Mouse (Mus musculus) lung, embryonic 15.5 days (tissue): ENCODE measurements at regions not wholly inside any gene's neighbourhood (a gene's known extent, or its start where the extent isn't known, plus 50 kb on each side); places are given as distances from the start of the nearest gene placed in this dataset.

ENCODE experiments used
- ATAC-seq: fragments of 200-750 bp; cut with Nextera tagmentation; 2 replicates; pipeline ENCODE4 v1.8.0; 2017; ENCODE audit warnings: moderate number of reproducible peaks, borderline replicate concordance; ENCODE audit not compliant: low FRiP score, low TSS enrichment; ENCODE audit errors: extremely low read depth
- H3K27ac ChIP-seq: fragments of 300-500 bp; sonication (generic); 2 replicates; pipeline ENCODE4 v1.5.1; 2015; ENCODE audit warnings: moderate library complexity, mild to moderate bottlenecking, inconsistent platforms
- H3K27me3 ChIP-seq: fragments of 300-500 bp; sonication (generic); 2 replicates; pipeline ENCODE4 v1.6.1; 2015; ENCODE audit warnings: inconsistent platforms
- H3K36me3 ChIP-seq: fragments of 300-500 bp; sonication (generic); 2 replicates; pipeline ENCODE4 v1.6.1; 2015; ENCODE audit warnings: inconsistent platforms
- H3K4me1 ChIP-seq: fragments of 300-500 bp; sonication (generic); 2 replicates; pipeline ENCODE4 v1.6.1; 2015; ENCODE audit warnings: inconsistent platforms
- H3K4me2 ChIP-seq: fragments of 300-500 bp; sonication (generic); 2 replicates; pipeline ENCODE4 v1.6.1; 2015; ENCODE audit warnings: inconsistent platforms, mild to moderate bottlenecking, moderate library complexity
- H3K4me3 ChIP-seq: fragments of 300-500 bp; sonication (generic); 2 replicates; pipeline ENCODE4 v1.5.1; 2015; ENCODE audit warnings: mild to moderate bottlenecking, inconsistent platforms
- H3K9ac ChIP-seq: fragments of 300-500 bp; sonication (generic); 2 replicates; pipeline ENCODE4 v1.6.1; 2015; ENCODE audit warnings: inconsistent platforms
- H3K9me3 ChIP-seq: fragments of 300-500 bp; sonication (generic); 2 replicates; pipeline ENCODE4 v1.6.1; 2016; ENCODE audit warnings: inconsistent platforms
- WGBS: fragments of 180-500 bp; shearing (Covaris S2); methylation state at CpG from one replicate; pipeline ENCODE4 v1.1.7; 2015; 5-methylcytosine and 5-hydroxymethylcytosine counted together

GRCm38 (mm10) chr2:117902837-117903236, 208.8 kb upstream of the Thbs1 start:
- H3K36me3 ChIP-seq, result no peaks in the 10 kb centered on the region
- H3K27me3 ChIP-seq, result no peaks in the 10 kb centered on the region
- H3K9ac ChIP-seq, result no peak overlapping the region
- H3K4me1 ChIP-seq, result 0 out of 2 replicates have a peak, but pooled peaks cover 4% of the 10 kb centered on the region
- no peaks in the 10 kb centered on the region for H3K9me3 ChIP-seq
- H3K27ac ChIP-seq, result no peak overlapping the region
- no peak for ATAC-seq
- no peak overlapping the region for H3K4me2 ChIP-seq
- 76% methylated on average over 5 of the region's 5 CpGs for WGBS
- no peak overlapping the region for H3K4me3 ChIP-seq

GRCm38 (mm10) chr2:117903705-117904104, 208.0 kb upstream of the Thbs1 start:
- H3K4me3 ChIP-seq, result no peak overlapping the region
- H3K4me1 ChIP-seq, result 0 out of 2 replicates have a peak, but pooled peaks cover 4% of the 10 kb centered on the region
- WGBS, result 58% methylated on average over 2 of the region's 2 CpGs
- no peak overlapping the region for H3K27ac ChIP-seq
- ATAC-seq, result no peak
- H3K4me2 ChIP-seq, result no peak overlapping the region
- H3K9ac ChIP-seq, result no peak overlapping the region
- H3K36me3 ChIP-seq, result no peaks in the 10 kb centered on the region
- H3K9me3 ChIP-seq, result no peaks in the 10 kb centered on the region
- H3K27me3 ChIP-seq, result no peaks in the 10 kb centered on the region

DNA sequence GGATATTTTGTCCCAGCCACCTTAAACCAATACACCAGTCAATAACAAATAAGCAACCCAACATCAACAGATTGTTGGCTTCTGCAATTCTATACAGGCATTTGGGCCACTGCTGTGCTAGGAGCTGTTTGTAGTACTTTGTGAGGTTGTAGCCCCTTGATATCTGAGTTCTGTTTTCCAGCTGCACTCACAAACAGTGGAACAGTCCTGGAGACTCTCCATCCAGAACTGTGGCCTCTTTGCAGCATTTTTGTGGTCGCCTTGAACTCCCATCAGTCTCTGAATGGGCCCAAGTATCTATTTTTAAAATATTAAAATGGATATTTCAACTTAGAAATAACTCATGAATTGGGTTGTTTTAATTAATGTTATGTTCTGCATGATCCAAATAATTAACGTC, 205.2 kb upstream of the Thbs1 start:
- ATAC-seq, result no peak
- H3K9ac ChIP-seq, result no peak overlapping the region
- no peak overlapping the region for H3K4me2 ChIP-seq
- H3K27me3 ChIP-seq, result no peaks in the 10 kb centered on the region
- no peaks in the 10 kb centered on the region for H3K9me3 ChIP-seq
- H3K27ac ChIP-seq, result no peak overlapping the region
- H3K4me1 ChIP-seq, result no peaks in the 10 kb centered on the region
- no peak overlapping the region for H3K4me3 ChIP-seq
- H3K36me3 ChIP-seq, result no peaks in the 10 kb centered on the region
- 92% methylated on average over 2 of the region's 2 CpGs for WGBS

DNA sequence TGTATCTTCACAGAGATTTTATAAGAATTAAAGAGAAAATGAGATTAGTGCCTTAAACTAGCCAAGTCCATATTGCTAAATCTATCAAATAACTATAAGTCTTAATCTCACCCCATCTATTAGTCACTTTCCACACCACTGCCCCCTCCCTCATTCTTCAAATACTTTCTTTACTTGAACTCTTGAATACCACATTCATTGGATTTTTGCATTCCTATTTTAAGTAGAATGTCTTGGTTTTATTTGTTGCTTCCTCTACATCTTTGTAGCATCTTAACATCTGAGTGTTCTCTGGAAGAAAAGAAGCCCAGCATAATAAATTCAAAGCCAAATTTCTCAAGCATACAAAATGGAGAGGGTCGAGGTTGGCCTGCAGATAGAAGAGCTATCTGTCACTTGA, 200.9 kb upstream of the Thbs1 start:
- no peaks in the 10 kb centered on the region for H3K27me3 ChIP-seq
- H3K4me3 ChIP-seq, result no peak overlapping the region
- WGBS, result 60% methylated on average over 1 of the region's 1 CpGs
- H3K9ac ChIP-seq, result no peak overlapping the region
- no peak overlapping the region for H3K4me2 ChIP-seq
- H3K27ac ChIP-seq, result no peak overlapping the region
- no peaks in the 10 kb centered on the region for H3K4me1 ChIP-seq
- no peaks in the 10 kb centered on the region for H3K36me3 ChIP-seq
- no peaks in the 10 kb centered on the region for H3K9me3 ChIP-seq
- ATAC-seq, result no peak

GRCm38 (mm10) chr2:117912722-117913121, 199.0 kb upstream of the Thbs1 start:
- no peaks in the 10 kb centered on the region for H3K36me3 ChIP-seq
- WGBS, result 70% methylated on average over 2 of the region's 2 CpGs
- no peaks in the 10 kb centered on the region for H3K27me3 ChIP-seq
- H3K4me2 ChIP-seq, result no peak overlapping the region
- H3K9ac ChIP-seq, result no peak overlapping the region
- no peak overlapping the region for H3K4me3 ChIP-seq
- no peak for ATAC-seq
- no peaks in the 10 kb centered on the region for H3K9me3 ChIP-seq
- H3K27ac ChIP-seq, result no peak overlapping the region
- no peaks in the 10 kb centered on the region for H3K4me1 ChIP-seq

DNA sequence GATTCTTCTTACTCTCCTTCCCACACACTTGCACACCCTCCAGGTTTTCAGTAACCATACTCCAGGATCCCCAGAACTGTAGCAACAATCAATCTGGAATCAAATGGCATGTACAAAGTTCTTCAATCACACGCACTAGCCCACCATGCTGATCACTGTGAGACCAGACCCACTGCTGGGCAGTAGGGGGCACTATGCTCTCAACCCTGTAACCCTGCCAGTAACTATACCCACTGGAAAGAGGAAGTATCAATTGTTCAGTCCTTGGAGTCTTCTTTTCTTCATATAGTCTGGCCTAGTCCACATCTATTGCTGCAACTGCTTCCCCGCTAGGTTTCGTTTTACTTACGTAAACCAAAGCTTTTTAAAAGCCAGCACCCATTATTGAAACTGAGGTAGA, 197.8 kb upstream of the Thbs1 start:
- no peak for ATAC-seq
- Histone ChIP-seq H3K27me3 (no peaks in the 10 kb centered on the region), H3K27ac (no peak overlapping the region), H3K9ac (no peak overlapping the region), H3K9me3 (no peaks in the 10 kb centered on the region), H3K4me1 (peaks cover 8% of the 10 kb centered on the region), H3K4me3 (no peak overlapping the region), H3K36me3 (no peaks in the 10 kb centered on the region), H3K4me2 (no peak overlapping the region)
- 94% methylated on average over 4 of the region's 4 CpGs for WGBS

DNA sequence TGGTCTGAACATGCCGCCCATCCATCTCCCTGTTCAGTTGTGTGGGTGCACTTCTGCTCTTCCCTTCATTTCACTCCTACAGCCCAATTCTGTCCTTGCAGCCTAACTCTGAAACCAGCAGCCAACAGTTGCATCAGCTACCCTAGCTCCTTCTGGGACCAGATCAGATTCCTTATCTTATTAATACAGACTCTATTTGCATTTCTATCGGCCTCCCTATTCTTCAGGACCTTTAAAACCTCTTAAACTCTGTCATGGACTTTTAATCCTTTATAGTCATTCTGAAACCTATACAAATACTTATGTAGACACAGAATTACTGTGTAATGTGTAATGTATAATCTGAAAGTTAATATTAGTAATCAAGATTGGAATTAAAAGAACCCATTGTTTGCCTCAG, 195.9 kb upstream of the Thbs1 start:
- Histone ChIP-seq H3K9me3 (no peaks in the 10 kb centered on the region), H3K4me2 (no peak overlapping the region), H3K4me1 (peaks cover 8% of the 10 kb centered on the region), H3K4me3 (no peak overlapping the region), H3K9ac (no peak overlapping the region), H3K27me3 (no peaks in the 10 kb centered on the region), H3K36me3 (no peaks in the 10 kb centered on the region), H3K27ac (no peak overlapping the region; the same call in 1 of the 2 replicates)
- ATAC-seq, result no peak
- WGBS, result 69% methylated on average over 2 of the region's 2 CpGs

DNA sequence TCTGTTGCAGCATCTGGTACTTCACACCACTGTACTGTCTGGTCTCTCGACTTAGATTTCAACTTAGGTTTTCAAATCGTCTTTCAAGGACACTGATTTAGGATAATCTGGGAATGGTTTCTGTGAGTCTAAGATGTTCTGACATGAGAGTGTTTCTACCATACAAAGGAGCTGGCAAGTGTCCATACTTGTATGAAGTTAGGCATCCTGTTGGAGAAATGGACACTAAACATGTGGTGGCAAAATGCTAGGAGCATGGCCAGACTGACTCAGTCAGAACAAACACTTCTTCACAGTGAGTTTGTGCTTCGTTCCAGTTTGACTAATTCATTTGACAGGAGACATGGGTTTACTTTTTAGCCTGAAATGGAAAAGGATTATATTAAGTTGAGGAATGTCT, 194.5 kb upstream of the Thbs1 start:
- 46% methylated on average over 3 of the region's 3 CpGs for WGBS
- H3K4me3 ChIP-seq, result no peak overlapping the region

GRCm38 (mm10) chr2:117924877-117925276, 186.8 kb upstream of the Thbs1 start:
- no peak for ATAC-seq
- Histone ChIP-seq H3K4me1 (peaks cover 9% of the 10 kb centered on the region; the same call in 1 of the 2 replicates), H3K4me2 (no peak overlapping the region), H3K9ac (no peak overlapping the region), H3K36me3 (no peaks in the 10 kb centered on the region), H3K4me3 (no peak overlapping the region), H3K27ac (no peak overlapping the region), H3K9me3 (no peaks in the 10 kb centered on the region), H3K27me3 (no peaks in the 10 kb centered on the region)
- WGBS, result 75% methylated on average over 5 of the region's 5 CpGs

More for the DNA sequence above, 194.5 kb upstream of the Thbs1 start:
- H3K9me3 ChIP-seq, result no peaks in the 10 kb centered on the region
- H3K9ac ChIP-seq, result no peak overlapping the region
- no peaks in the 10 kb centered on the region for H3K27me3 ChIP-seq
- no peak overlapping the region for H3K4me2 ChIP-seq
- no peaks in the 10 kb centered on the region for H3K36me3 ChIP-seq
- 0 out of 2 replicates have a peak overlapping the region, but pooled peaks have one; percentile 11 for H3K27ac ChIP-seq
- peaks cover 8% of the 10 kb centered on the region for H3K4me1 ChIP-seq
- no peak for ATAC-seq

- WGBS, result 93% methylated on average over 5 of the region's 5 CpGs
- no peak for ATAC-seq
- Histone ChIP-seq H3K4me3 (no peak overlapping the region), H3K27ac (no peak overlapping the region), H3K36me3 (no peaks in the 10 kb centered on the region), H3K4me1 (peaks cover 9% of the 10 kb centered on the region; the same call in 1 of the 2 replicates), H3K9ac (no peak overlapping the region), H3K4me2 (no peak overlapping the region), H3K9me3 (no peaks in the 10 kb centered on the region), H3K27me3 (no peaks in the 10 kb centered on the region)
Observed at GRCm38 (mm10) chr2:117925412-117925811, 186.3 kb upstream of the Thbs1 start.

GRCm38 (mm10) chr2:117928062-117928461, 183.6 kb upstream of the Thbs1 start:
- H3K9me3 ChIP-seq, result no peaks in the 10 kb centered on the region
- 35% methylated on average over 6 of the region's 6 CpGs for WGBS
- H3K4me2 ChIP-seq, result no peak overlapping the region
- no peak for ATAC-seq
- no peak overlapping the region for H3K4me3 ChIP-seq
- H3K27me3 ChIP-seq, result no peaks in the 10 kb centered on the region
- peaks cover 9% of the 10 kb centered on the region; the same call in 1 of the 2 replicates for H3K4me1 ChIP-seq
- no peak overlapping the region for H3K9ac ChIP-seq
- H3K36me3 ChIP-seq, result no peaks in the 10 kb centered on the region
- H3K27ac ChIP-seq, result no peak overlapping the region

DNA sequence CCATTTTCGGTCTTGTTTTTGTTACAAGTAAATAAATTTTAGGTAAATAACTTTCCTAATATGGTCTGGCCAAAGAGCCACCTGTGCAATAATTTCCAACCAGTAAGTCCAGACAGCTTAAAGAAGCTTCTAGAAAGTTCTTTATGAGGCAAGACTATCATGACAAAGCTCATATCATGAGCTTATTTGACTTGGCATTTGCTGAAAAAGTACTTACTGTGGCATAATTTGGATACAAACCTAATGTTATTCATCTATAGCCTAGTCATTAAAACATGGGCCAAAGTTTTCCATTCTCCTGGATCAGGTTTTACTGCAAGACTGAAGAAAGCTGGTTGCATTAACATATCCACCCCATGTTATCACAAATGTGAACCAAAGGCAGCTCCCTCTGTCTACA, 182.1 kb upstream of the Thbs1 start:
- no peaks in the 10 kb centered on the region for H3K27me3 ChIP-seq
- WGBS, result 41% methylated on average over 1 of the region's 1 CpGs

More for the DNA sequence above, 182.1 kb upstream of the Thbs1 start:
- Histone ChIP-seq H3K4me1 (peaks cover 9% of the 10 kb centered on the region; the same call in 1 of the 2 replicates), H3K27ac (no peak overlapping the region), H3K4me3 (no peak overlapping the region), H3K36me3 (no peaks in the 10 kb centered on the region), H3K4me2 (no peak overlapping the region), H3K9ac (no peak overlapping the region), H3K9me3 (no peaks in the 10 kb centered on the region)
- no peak for ATAC-seq
